Mouse (Mus musculus) forelimb bud, embryonic 11.5 days (tissue): ENCODE measurements around the gene Tgm2.

Source experiments
- DNase-seq: peaks from one replicate; pipeline ENCODE4 v3.0.0-alpha.2; 2012; ENCODE audit warnings: low read depth, low spot score

The Tgm2 gene

DNA sequence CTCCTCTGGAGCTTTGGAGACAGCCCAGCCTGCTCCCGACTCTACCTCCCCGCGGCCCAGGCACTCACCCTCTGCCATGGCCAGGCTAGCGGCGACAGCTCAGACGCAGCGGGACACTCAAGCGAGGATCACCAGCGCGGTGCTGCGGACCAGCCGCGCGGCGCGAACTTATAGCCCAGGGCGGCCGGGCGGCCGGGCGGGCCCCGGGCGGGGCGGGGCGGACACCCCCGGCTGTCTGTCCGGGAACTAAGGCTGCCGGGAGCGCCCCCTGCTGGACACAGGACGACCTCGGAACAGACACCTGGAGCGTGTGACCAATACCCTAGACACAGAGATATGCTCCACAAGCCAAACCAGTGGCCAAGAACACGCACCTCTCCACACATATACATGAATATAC, at the start of gene Tgm2:
Gene Tgm2, minus strand, starts transcription at position 214 of the 400 bp plus-strand sequence.
- DNase-seq: peak; percentile 65

DNA sequence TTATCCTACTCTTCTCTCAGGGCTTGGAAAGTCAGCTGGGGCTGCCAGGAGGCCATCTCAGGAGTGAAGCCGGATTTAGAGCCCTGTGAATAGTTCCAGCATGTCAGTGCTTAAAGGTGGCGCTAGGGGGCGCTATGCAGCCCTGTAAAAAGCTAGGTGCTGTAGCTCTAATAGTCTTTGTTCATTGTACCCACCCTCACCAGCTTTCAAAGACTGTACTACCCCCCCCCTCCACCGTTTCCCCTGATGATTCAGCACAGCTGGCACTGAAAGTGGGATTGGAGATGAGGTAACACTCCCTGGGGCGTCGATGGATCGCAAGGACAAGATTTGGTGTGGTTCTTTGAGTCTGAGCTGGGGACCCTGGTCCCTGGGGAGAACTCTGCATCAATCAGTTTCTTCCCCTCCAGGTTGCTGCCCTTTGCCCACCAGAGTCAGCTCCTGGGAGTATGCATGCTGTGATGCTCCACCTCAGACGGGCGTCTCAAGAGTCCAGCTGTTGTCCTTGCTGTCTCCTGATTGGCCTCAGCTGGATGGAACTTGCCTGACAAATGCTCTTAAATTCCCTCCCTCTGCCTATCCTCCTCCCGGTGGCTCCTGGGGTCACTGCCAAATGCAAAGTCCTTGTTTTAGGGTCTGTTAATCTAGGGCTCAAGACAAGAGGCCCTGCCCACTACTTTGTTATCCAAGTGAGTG, 48.9 kb upstream of the Tgm2 start:
- peak; percentile 68 for DNase-seq

DNA sequence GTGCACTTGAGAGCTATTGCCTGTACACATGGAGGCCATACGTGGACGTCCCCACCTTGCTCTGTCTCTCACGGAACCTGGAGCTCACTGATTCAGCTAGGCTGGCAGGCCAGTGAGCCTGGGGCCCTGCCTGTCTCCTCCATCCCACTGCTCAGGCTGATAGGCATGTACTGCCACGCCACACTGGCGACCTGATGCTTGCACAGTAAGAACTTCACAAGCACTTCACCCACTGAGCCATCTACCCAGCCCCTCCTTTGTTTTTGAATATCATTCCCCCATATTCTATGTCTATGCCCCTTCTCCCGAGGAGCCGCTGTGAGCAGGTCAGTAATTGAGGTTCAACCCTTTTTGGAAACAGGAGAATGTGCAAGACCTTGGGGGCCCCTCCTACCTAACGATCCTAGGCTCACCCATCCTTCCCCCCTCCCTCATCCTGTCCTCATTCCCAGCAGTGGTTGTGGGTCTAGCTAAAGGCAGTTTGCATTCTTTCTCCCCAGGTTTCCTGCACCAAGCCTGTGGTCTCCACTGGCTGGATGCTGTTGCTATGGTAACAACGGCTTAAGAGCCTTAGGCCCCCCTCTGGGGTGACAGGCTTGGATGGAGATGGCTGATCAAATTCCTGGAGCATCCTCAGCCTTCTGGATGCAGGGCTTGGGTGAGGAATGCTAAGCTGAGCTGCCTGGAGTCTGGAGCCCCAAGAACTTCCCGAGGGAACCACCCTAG, 47.5 kb upstream of the Tgm2 start:
- DNase-seq: no peak

DNA sequence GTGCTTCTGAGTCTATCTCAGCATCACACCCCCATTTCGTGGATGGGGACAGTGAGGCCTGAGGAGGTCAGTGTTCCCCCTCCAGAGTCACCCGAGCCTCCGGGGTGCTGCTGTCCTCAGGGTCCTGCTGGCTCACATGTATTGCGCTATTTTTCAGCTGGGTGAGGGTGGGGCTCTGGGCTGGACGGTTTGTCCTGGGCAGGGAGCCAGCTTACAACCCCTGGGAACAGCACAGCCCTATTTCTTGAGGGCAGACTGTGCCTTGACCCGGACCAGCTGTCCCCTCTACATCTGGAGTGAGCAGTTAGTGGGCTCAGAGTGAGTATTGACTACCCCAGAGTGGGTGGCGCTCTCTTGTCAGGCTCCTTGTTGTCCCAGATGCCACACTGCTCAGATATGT, 44.9 kb upstream of the Tgm2 start:
- DNase-seq: no peak

DNA sequence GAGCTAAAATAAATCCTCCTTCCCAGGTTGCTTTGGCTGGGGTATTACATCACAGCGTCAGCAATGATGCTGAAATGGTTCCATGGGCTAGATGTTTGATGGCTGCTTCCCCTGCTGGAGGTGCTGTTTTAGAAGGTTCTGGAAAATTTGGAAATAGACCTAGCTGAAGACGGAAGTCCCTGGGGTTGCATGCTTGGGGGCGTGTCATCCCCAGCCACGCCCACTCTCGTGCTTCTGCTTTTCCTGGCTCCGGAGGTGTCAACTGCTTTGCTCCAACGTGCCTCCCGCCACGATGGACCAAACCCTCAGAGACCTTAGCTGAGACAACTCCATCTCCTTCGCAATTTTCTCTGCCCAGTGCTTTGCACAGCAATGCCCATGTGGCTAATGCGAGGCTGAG, 43.2 kb upstream of the Tgm2 start:
- no peak for DNase-seq

DNA sequence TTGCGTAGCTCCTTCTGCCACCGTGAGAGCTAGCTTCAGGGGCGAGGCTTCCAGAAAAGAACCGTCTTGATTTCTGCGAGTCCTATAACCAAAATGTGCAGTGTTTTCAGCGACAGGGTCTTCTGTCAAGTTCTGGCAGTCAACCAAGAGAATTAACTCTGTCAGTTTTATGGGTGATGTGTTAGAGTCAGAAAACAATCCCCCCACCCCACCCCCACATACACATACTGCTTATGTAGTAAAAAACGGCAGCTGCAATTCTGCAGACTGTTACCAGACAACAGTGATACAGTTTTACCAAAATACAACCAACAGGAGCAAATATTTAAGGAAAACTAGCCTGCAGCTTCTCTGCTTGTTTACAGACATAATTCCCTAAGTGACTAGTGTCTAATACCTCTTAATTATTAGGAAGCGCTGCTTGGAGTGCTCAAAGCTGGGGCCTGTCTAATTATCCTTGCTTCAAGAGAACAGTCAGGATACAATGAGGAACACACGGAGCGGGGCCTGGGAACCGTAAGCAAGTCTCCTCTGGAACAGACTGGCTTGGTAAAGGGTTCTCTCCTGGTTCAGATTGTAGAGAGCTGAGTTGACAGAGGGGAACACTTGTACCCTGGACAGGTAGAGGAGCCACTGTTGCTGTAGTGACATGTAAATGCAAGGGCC, 40.1 kb upstream of the Tgm2 start:
- no peak for DNase-seq

DNA sequence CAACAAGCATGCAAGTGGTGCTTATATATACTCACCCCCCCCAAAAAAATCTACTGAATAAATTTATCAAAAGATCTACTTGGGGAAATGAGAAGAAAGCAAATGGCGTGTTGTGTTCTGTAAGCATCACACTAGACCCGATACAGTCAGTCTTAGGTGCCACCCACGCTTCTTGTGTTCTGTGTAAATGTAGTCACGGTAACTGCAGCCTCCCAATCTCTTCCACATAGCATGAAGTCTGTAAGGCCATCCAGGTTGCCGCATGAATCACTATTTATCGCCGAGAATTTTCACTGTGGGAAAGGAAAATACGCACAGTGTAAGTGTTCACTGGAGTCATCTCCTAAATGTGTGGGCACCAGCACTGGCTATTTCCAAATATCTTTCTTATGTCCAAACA, 37.0 kb upstream of the Tgm2 start:
- no peak for DNase-seq

DNA sequence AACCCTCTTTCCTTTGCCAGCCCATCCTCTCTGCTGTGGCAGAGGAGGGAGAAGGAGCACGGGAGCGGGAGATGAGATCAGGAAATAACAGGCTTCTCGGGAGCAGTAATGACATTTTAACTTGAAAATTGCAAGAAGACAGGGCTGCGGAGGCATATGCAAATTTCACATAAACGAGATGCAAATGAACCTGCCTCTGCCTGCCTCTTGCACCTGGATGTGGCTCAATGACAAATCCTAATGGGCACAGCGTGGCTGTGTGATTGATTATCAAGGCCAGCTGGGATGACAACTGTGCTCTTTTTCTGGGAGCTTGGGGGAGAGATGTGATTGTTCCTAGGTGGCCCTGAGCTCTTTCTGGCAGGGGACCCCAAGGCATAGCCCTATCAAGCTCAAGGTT, 35.7 kb upstream of the Tgm2 start:
- DNase-seq: no peak

DNA sequence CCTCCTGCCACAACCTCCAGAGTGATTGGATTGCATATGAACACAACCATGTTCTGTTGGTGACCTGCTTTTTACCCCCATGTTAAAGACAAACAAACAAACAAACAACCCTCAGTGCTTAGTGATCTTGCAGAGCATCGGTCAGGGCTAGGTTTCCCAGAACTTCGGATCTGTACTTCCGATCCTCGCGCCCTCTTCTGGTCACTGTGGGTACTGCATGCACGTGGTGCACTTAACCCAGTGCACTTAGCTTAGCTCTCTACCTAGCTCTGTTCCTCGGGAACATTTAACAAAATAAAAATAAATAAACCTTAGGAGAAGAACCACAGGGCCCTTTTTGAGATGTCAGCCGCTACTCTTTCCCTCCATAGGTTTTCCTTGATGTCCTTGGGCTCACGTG, 34.6 kb upstream of the Tgm2 start:
- peak; percentile 59 for DNase-seq

DNA sequence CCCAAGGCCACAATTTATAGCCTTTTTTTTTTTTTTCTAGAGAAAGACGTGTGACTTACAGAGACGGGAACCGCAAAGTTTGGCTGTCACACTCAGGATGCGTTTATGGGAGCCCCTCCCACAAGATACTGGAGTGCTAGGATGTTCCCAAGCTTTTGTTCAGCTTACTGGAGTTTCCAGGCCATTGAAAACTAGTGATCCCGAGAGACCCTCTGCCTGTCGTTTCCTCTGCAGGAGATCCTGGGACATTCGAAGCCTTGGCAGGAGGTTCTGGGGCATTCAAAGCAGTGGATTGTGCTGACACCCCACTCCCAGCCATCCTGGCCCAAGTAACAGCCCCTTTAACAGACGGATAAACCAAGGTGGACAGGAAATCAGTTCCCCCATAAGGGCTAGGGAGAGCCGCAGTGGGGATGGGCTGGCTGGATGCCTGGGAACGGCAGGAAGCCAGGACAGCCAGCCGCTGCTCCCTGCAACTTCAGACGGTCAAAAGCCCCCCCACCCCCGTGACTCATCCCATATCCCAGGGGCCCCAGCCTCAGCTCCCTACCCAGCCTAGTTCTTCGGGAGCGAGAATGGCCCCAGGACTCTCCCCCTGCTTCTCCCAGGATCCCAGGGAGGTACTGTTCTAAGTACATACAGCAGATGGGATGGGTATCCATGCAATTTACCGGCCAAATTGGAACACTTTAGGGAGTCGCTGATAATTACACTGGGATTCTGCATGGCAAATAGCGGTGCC, 33.3 kb upstream of the Tgm2 start:
- no peak for DNase-seq

DNA sequence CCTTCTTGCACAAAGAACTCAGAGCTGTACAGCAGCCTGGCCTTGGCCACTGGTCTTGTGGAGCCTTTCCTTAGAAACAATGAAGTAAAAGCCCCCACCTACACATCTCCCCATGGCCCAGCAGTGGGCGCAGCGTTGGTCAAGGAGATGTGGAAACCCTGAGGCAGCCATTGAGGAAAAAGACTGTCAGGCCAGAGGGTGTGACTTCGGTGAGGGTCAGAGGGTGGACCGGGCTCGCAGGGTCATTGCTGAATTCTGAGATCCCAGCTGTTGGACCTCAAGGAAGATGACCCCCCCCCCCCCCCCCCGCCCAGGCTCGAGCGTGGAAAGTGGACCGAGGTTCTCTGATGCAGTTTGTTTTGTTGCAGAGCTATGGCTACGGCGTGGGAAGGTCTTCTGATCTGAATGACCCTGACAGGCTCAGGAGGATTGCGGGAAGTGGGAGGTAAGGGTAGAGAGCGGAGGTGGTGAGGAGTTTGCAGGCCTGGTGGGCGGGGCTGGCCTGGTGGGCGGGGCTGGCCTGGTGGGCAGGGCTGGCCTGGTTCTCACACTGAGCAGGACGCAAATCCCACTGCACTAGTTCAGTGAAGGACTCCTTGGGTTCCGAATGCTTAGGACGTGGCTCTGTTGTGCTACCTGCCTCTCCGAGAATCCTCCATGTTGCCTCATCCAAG, 32.6 kb upstream of the Tgm2 start:
- peak; percentile 30 for DNase-seq

DNA sequence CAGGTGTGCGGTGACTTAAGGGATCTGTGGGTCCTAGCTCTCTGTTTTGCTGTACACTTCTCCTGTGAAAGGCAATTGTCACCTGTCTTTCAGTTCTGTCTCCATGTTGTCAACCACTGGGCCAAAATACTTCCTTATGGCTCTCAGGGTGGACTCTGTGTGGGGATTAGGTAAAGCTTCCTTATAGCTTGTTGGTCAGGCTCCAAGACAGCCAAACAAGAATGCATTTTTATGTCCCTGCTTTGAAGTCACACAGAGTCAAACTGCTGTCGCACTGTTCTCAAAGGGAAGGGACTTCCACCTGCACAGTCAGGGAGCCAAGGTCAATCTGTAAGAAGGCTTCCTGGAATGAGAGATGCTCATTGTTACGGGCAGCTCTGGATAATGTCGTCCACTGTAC, 31.9 kb upstream of the Tgm2 start:
- DNase-seq: no peak

DNA sequence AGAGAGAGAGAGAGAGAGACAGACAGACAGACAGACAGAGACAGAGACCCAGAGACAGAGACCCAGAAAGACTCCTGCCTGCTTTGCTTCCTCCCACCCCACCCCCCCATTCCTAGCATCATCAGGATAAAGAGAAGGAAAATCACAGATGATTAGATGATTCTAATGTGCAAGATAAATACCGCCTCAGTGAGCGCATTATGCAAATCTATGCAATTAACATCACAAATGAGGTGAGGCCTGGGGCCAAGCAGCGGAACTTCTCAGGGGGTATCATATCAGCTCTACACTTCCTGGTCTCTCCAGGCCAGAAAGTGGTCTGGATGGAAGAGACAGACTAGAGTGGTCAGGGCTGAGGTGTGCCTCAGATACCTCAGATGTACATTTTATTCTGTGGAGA, 31.3 kb upstream of the Tgm2 start:
- no peak for DNase-seq

DNA sequence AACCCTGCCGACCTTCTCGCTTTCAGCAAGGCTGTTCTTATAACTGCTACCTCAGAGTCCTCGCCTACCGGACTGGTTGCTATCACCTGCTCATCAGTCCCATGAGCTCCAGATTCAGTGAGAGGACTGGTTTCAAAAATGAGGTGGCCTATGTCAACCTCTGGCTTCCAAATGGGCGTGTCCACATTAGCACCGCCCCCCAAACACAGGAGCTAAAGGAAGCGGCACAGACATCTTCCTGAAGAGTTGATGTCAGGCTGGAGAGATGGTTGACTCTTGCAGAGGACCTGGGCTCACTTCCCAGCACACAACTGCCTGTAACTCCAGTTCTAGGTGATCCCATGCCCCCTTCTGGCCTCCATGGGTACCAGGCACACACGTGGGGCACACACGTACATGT, 30.5 kb upstream of the Tgm2 start:
- DNase-seq: no peak

DNA sequence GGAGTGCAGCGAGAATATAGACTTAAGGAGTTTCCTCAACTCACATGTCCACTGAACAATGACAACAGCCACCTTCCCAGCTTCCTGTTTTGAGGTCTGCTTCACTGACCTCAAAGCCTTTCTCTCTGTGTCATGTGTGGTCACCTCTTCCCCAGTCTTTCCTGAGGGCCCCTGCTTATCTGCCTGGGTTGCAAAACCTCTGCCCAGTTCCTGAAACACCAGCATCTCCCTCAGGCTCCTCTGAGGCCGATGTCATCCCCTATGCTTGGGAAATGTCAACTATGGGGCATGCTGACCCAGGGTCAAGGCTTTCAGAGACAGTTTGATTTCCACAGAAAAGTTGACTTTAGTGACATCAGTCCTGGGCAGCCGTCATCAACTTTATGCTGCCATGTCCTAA, 29.2 kb upstream of the Tgm2 start:
- no peak for DNase-seq

DNA sequence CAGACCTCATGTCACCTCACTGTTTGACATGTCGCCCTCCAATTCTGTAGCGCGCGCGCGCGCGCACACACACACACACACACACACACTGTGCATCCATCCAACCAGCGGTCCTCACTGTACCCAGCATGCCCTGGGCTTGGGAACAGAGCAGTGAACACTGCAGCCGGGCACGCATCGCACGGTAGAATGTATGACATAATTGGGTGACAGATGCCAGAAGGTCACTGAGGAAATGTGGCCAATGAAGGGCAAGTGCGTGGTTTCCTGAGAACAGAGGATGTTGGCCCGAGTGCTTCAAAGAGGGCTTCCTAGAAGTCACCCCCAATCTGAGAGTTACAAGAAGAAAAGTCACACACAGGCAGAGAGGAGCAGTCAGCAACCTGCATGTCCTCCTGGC, 28.7 kb upstream of the Tgm2 start:
- DNase-seq: no peak

DNA sequence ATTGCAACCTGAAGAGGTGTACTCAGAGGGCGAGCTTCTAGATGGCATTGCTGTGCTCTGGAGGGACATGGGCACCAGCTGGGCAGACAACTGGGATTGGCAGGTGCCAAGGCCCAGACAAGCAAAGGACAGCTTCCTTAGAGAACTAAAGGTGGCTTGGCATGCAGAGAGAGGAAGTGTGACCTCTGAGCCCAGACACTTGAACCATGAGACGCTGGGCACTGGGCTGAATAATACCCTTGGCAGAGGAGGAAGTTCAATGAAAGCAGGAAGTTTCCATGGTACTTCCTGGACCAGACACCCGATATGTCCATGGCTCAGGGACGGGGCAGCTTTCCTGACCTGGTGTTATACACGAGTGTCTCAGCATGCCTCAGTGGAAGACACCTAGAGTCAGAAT, 28.2 kb upstream of the Tgm2 start:
- no peak for DNase-seq

DNA sequence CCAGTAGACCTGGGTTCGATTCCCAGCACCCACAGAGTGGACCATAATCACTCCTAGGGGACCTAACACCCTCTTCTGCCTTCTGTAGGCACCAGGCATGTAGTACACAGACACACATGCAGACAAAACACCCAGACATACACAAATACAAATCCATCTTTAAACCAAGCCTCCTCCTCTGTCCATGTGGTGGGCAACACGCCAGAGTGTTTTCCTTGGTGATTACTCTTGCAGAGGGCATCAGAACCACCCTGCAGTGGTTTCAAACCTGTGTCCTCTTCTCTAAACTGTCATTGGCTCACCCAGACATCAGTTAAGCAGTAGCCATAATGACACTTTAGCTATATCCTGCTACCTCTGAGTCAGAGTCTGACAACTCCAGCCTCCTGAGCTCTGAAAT, 24.2 kb upstream of the Tgm2 start:
- DNase-seq: no peak

DNA sequence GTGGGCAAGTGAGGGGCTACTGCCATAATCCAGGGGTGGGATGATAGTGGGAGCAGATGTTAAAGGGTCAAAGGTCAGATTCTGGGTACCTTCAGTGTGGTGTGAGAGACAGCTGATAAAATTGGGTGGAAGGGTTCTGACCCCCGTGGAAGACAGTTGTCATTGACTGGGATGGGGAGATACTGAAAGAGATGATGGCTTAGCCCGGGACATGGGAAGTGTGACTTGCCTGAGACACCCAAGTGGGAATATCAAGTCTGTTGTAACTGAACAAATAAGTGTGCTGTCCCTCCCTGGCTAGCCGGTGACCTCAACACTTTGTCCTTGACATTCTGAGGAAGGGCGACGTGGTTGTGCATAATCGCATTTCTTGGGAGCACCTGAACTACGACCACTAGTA, 23.5 kb upstream of the Tgm2 start:
- DNase-seq: no peak

DNA sequence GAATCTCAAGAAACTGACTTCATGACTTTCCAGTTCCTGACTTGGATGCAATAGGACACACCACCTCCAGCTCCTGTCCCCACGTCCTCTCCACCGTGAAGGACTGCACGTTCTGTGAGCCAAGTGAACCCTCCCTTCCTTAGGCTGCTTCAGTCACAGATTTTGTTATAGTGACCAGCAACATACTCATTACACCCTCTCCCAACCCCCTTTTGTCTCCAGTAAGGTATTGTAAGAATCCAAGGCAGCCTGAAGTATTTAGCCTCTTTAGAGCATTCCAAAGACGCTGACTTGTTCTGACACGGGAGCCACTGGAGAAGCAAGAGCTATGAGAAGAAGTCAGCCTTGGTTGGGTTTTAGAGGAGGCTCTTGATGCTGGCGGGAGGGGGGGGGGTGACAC, 23.1 kb upstream of the Tgm2 start:
- DNase-seq: no peak

DNA sequence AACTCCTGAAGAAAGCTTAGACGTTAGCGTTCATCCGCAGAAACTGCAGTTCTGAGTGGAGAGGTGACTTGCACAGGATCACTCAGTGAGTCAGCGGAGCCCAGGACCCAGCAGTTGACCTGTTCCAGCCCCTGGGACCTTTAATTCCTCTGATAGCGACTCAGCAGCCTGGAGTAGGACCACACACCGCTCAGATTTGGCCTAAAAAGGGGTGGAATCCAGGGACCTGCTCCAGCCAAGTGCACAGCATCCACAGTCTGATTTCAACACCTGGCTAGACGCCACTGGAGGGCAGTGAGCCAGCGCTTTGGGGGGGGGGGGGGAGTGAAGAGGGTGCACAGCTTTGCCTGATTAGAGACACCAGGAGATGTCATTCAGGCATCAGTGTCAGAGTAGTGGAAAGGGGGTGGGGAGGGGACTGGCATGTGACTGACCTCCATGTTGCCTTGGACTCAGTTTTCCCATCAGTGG, 22.5 kb upstream of the Tgm2 start:
- DNase-seq: no peak
